21 mouse cellular contexts compared by ENCODE assay signal in genomic region chr16:32795177-32795576, GRCm38 (mm10). TPM values are rescaled to one million over a fixed set of nuclear protein-coding genes. Genes with fewer than 3 reads are reported as not detected.
DNase-seq lines count a peak whose midpoint lies in the region; ATAC-seq lines count a peak whose summit lies in the region.
"Had no signal": no experiment of that assay in that cellular context is flagged by ENCODE, and none has a peak within 500 bp of the region (broad histone marks: within the 10 kb centered on the region; RNA-seq: fewer than 3 reads in every experiment).

No protein-coding gene starts in this region.

- DNase-seq in CD4-positive helper T cell, adult 2 months (ENCODE audit: low read depth, low spot score): peak; percentile 11
- DNase-seq in MEL-GATA-1-ER (ENCODE audit: extremely low read depth, low read depth): peak; percentile 39
- no peak for DNase-seq in urinary bladder, adult 18-20 months (ENCODE audit: low spot score in 2 of 2)
- DNase-seq in adrenal gland, adult 18-20 months (ENCODE audit: low spot score in 2 of 2): no peak
- no peak for DNase-seq in cerebellum, postnatal 14 days
- DNase-seq in cerebellum, adult 11-12 months: no peak
- DNase-seq: adrenal gland, postnatal 10 days; adrenal gland, postnatal 36 days; cerebellum, adult 2 months; cerebellum, postnatal 10 days; forebrain, postnatal 0 days; gastrocnemius, adult 2 months; gastrocnemius, postnatal 25 days; heart, adult 2 months had no signal

- ATAC-seq in megakaryocyte, adult 5-6 weeks (ENCODE audit: poor library complexity, severe bottlenecking): peak; percentile 84
- ATAC-seq: activated CD4-positive, CD25-positive, alpha-beta regulatory T cell, adult 4 months; forebrain, embryonic 14.5 days; forebrain, postnatal 0 days; intestine, postnatal 0 days had no signal

RNA-seq across cellular contexts. Expression of gene Muc20, which starts 2.1 kb away (rescaled TPM):
- 0.87 and 2.0 TPM in 2 replicates for total RNA-seq in megakaryocyte, adult 5-6 weeks (2015)
- 0.29 TPM in 1 of 2 replicates, not detected in the other for total RNA-seq in megakaryocyte, adult 5-6 weeks (2017)
- total RNA-seq in adrenal gland, adult 18-20 months (2021): under 1 TPM in 1 of 2 experiments, not detected in 1; 0.10 TPM
- total RNA-seq: adrenal gland, postnatal 36 days; forebrain, postnatal 0 days; hematopoietic stem cell, adult 5-6 weeks had no signal

RNA-seq across cellular contexts. Expression of gene Smbd1, which starts 15.1 kb away (rescaled TPM):
- total RNA-seq in megakaryocyte, adult 5-6 weeks (2015): not detected in 2 replicates
- not detected in 2 replicates for total RNA-seq in megakaryocyte, adult 5-6 weeks (2017)
- not detected for total RNA-seq in adrenal gland, adult 18-20 months (2021)
- total RNA-seq: adrenal gland, postnatal 10 days; adrenal gland, postnatal 36 days; forebrain, postnatal 0 days; G1E; gastrocnemius, adult 2 months; gastrocnemius, postnatal 25 days; heart, adult 2 months; heart, postnatal 25 days; hematopoietic stem cell, adult 5-6 weeks had no signal

RNA-seq across cellular contexts. Expression of gene Muc4, which starts 59.5 kb away (rescaled TPM):
- total RNA-seq in megakaryocyte, adult 5-6 weeks (2015): not detected in 2 replicates
- not detected in 2 replicates for total RNA-seq in megakaryocyte, adult 5-6 weeks (2017)
- not detected for total RNA-seq in adrenal gland, adult 18-20 months (2021)
- total RNA-seq: adrenal gland, postnatal 36 days; forebrain, postnatal 0 days; hematopoietic stem cell, adult 5-6 weeks had no signal

Comparison
In these comparisons a context has a peak if more than half of its experiments do, and no peak if none do; other contexts are left out.
1. DNase-seq: peak in CD4-positive helper T cell, adult 2 months (single experiment) and MEL-GATA-1-ER (single experiment); none in urinary bladder, adult 18-20 months (0 of 2), adrenal gland, adult 18-20 months (0 of 2), cerebellum, postnatal 14 days (0 of 2) and cerebellum, adult 11-12 months (single experiment).